Mouse (Mus musculus) embryonic facial prominence, embryonic 12.5 days (tissue): ENCODE results near the gene Mapk10. TPM values are rescaled to one million over a fixed set of nuclear protein-coding genes. Genes with fewer than 3 reads are reported as not detected.
"Not testable (repeated sequence)": the region's sequence is repeated elsewhere in the genome, so short reads cannot be mapped to it uniquely, and the experiment has no call there.

Source experiments
- ATAC-seq: fragments of 200-750 bp; cut with Nextera tagmentation; 2 replicates; pipeline ENCODE4 v1.8.0; 2017; ENCODE audit not compliant: insufficient number of reproducible peaks, insufficient read depth, low FRiP score, low TSS enrichment
- H3K27ac ChIP-seq: fragments of 300-500 bp; sonication (generic); 2 replicates; pipeline ENCODE4 v1.5.1; 2016; ENCODE audit warnings: mild to moderate bottlenecking
- H3K27me3 ChIP-seq: fragments of 300-500 bp; sonication (generic); 2 replicates; pipeline ENCODE4 v1.6.1; 2016; ENCODE audit warnings: mild to moderate bottlenecking, moderate library complexity
- H3K36me3 ChIP-seq: fragments of 300-500 bp; sonication (generic); 2 replicates; pipeline ENCODE4 v1.6.1; 2016; ENCODE audit warnings: mild to moderate bottlenecking
- H3K4me1 ChIP-seq: fragments of 300-500 bp; sonication (generic); 2 replicates; pipeline ENCODE4 v1.6.1; 2016
- H3K4me2 ChIP-seq: fragments of 300-500 bp; sonication (generic); replicated peaks from 2 replicates; pipeline ENCODE4 v1.6.1; 2016; ENCODE audit warnings: mild to moderate bottlenecking, moderate library complexity
- H3K4me3 ChIP-seq: fragments of 300-500 bp; sonication (generic); 2 replicates; pipeline ENCODE4 v1.5.1; 2016; ENCODE audit warnings: mild to moderate bottlenecking
- H3K9ac ChIP-seq: fragments of 300-500 bp; sonication (generic); 2 replicates; pipeline ENCODE4 v1.6.1; 2016; ENCODE audit warnings: mild to moderate bottlenecking, moderate library complexity
- H3K9me3 ChIP-seq: fragments of 300-500 bp; sonication (generic); 2 replicates; pipeline ENCODE4 v1.6.1; 2016; ENCODE audit warnings: mild to moderate bottlenecking, moderate library complexity
- WGBS: fragments of 180-500 bp; shearing (Covaris S2); methylation state at CpG from one replicate; pipeline ENCODE4 v1.1.7; 2016; 5-methylcytosine and 5-hydroxymethylcytosine counted together
- polyA plus RNA-seq: library from polyadenylated mRNA; unstranded; fragments of >200 nt; fragmentation: Nextera tagmentation; extraction: Ambion mirVana; gene quantifications from 2 replicates; pipeline ENCODE4 v1.2.1, GENCODE M21; 2016

Mapk10 gene
- polyA plus RNA-seq, 1 experiment from 2014 or later = 6.1 TPM

DNA sequence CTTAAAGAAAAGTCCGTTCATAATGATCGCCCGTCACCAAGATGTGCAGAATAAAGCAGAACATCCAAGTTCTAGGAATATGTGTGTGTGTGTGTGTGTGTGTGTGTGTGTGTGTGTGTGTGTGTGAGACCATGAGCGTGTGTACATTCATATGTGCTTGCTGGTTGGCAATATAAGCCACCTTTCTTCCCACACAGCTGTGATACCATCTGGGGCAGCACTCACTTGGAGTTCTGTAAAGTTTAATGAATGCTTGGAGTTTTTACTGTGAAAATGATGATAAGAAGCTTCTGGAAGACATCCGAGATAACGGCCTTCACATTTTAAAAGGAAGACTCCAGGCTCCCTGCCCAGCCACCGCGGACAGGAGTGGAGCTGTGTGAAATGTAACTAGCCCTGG is 264.5 kb downstream of the Mapk10 start:
- Histone ChIP-seq H3K9ac (no peak overlapping the region), H3K36me3 (no peaks in the 10 kb centered on the region), H3K9me3 (no peaks in the 10 kb centered on the region), H3K4me3 (no peak overlapping the region), H3K4me2 (no peak overlapping the region), H3K4me1 (no peaks in the 10 kb centered on the region), H3K27ac (no peak overlapping the region), H3K27me3 (no peaks in the 10 kb centered on the region)
- no peak for ATAC-seq
- 89% methylated on average over 8 of the region's 8 CpGs for WGBS

DNA sequence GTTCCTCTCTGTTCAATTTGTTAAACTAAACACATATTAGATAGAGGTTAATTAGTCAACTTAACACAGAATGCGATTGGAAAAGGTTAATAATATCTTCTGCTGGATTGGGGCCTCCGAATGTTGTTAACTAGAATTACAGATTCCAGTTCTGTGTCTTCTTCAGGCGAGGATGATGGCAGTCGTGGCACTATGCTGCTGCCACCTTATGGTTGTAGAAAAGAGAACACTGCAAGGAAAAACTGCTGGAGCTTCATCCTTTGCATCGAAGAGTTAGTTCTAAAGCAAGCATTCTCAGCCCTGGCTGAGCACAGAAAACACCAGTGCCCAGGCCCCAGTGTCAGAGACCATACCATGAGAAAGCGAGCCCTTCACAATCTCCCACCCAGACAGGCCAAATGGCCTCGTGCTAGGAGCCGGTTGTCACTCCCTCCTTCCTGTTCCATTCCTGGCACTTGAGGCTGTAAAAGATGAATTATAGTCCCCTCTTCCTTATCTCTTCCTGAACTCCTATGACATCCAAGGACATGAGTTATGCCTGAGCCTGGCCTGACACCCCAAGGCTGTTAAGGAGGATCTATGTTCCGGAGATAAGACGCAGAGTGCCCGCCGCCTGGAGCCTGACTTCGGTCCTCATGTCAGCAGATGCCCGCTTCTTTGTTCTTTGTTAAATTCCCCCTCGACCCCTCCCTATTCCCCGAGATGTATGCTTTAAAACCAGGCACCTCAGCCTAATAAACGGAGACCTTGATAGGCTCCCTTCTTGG is 267.1 kb downstream of the Mapk10 start:
- not testable (repeated sequence) for H3K9ac ChIP-seq, ATAC-seq, H3K4me1 ChIP-seq, H3K36me3 ChIP-seq, H3K9me3 ChIP-seq, H3K4me2 ChIP-seq, H3K27ac ChIP-seq, H3K4me3 ChIP-seq, H3K27me3 ChIP-seq
- 84% methylated on average over 17 of the region's 17 CpGs for WGBS

DNA sequence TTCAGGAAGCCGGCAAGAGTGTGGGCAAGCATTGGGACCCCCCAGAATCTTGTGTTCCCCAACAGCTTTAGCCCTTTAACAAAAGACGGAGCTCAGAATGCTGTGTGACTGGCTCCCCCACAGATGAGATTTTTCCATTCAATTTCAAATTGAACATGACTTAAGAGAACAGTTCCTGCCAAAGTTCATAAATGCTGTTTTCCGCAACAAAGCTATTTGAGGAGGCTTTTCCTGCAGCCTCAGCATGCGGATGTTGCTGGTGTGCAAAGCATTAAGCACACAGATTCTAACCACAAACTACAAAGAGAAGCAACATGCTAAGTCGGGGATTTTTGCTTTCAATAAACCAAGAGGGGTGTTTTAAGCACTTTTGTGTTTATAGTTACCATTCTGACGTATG is 281.0 kb downstream of the Mapk10 start:
- Histone ChIP-seq H3K36me3 (no peaks in the 10 kb centered on the region), H3K9ac (no peak overlapping the region), H3K4me2 (no peak overlapping the region), H3K27ac (no peak overlapping the region), H3K4me1 (no peaks in the 10 kb centered on the region), H3K9me3 (no peaks in the 10 kb centered on the region), H3K4me3 (no peak overlapping the region), H3K27me3 (no peaks in the 10 kb centered on the region)
- no peak for ATAC-seq
- 43% methylated on average over 6 of the region's 6 CpGs for WGBS

DNA sequence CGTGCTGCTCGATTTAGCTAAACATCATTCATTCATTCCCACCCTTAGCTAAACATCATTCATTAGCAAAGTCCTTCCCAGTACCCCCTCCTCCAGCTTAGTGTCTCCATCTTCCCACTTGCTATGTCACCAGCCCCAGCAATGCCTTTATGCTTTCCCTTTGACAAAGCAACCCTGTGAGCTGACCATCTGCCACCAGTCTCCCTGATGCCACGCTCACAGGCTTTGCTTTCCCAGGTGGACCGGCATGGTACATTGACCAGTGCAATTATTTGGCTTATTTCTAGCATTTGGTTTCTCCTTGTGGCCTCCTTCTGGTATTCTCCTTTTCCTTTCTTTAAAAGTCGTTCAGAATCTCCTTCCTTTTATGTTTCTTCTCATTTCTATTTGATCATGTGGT is 284.3 kb downstream of the Mapk10 start:
- Histone ChIP-seq H3K9ac (no peak overlapping the region), H3K4me1 (no peaks in the 10 kb centered on the region), H3K36me3 (no peaks in the 10 kb centered on the region), H3K4me2 (no peak overlapping the region), H3K27me3 (no peaks in the 10 kb centered on the region), H3K27ac (no peak overlapping the region), H3K9me3 (no peaks in the 10 kb centered on the region), H3K4me3 (no peak overlapping the region)
- WGBS = 80% methylated on average over 5 of the region's 5 CpGs
- no peak for ATAC-seq

DNA sequence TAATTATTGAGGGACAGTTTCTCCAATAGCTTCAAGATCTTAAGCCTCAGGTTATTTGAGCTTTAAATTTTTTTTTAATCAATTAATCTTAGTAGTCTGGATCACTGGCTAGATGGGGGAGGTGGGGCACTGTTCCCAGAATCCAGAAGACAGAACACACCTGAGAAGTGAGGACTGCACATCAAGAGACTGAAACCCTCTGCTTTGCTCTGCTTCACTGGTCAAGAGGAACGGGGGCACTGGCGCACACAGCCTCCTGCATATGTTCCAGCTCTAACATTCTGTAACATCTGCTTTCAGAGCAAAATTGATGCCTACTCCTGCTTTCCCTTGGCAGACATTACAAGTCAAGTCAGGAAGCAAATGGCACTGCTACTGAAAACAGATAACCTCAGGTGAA is 290.9 kb downstream of the Mapk10 start:
- H3K4me3 ChIP-seq = no peak overlapping the region
- WGBS = 88% methylated on average over 2 of the region's 2 CpGs

DNA sequence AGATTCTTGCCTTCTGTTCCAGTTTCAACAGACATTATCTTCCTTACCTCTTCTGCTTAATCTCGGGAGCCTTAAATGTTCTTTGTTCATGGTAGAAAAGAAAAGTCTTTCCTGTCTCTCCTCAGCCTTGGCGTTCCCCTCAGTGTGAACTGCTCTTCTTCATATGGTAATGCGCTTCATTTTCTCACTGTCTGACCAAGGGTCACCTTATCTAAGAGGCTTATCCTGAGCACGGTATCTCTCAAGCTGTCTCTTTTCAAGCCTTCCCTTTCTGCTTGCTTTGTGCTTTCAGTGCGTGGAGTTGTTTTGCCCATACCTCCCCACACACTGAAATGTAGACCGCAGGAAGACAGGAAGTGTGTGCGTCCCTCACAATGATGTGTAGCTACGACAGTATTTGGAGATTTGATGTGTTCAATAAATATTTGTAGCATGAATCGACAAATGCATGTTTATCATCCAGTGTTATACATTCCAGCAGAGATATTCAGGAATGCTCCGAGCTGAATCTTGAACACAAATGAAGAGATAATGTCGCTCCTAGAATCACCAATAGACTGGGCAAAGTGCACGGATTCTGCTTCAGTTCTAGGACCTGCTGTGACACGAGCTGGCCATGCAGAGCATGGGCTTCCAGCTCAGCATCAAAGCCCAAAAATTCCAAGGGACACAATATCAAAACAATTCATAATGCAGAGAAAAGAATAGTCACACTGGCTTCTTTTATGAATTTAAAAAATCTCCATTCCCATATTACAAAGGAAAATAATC is 305.5 kb downstream of the Mapk10 start:
- H3K4me2 ChIP-seq = no peak overlapping the region
- ATAC-seq = no peak
- no peaks in the 10 kb centered on the region for H3K4me1 ChIP-seq
- no peaks in the 10 kb centered on the region for H3K9me3 ChIP-seq
- H3K36me3 ChIP-seq = no peaks in the 10 kb centered on the region
- no peak overlapping the region for H3K9ac ChIP-seq
- H3K4me3 ChIP-seq = no peak overlapping the region
- 61% methylated on average over 13 of the region's 13 CpGs for WGBS
- H3K27me3 ChIP-seq = no peaks in the 10 kb centered on the region
- no peak overlapping the region for H3K27ac ChIP-seq

More for the DNA sequence above, 290.9 kb downstream of the Mapk10 start:
- Histone ChIP-seq H3K9ac (no peak overlapping the region), H3K27me3 (no peaks in the 10 kb centered on the region), H3K4me1 (no peaks in the 10 kb centered on the region), H3K36me3 (no peaks in the 10 kb centered on the region), H3K4me2 (no peak overlapping the region), H3K27ac (no peak overlapping the region), H3K9me3 (no peaks in the 10 kb centered on the region)
- ATAC-seq = no peak

DNA sequence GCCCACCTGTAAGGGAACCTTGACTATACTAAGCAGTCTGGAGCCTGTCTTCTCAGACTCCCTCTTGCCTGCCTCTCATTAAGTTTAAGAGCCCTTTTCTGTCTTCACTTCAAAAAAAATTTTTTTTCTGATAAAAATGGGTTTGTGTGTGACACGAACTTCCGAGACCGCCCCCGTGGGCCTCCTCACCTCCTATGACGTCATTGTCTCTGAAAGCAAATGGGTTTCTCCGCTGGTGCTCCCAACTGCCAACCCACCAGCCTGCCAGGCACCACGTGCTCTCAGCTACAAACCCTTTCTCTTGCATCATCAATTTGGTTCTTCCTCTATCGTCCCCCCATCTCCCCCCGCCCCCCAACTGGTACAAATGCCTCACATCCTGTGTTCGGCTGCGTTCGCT is 307.1 kb downstream of the Mapk10 start:
- Histone ChIP-seq H3K4me1 (no peaks in the 10 kb centered on the region), H3K36me3 (no peaks in the 10 kb centered on the region), H3K27me3 (no peaks in the 10 kb centered on the region), H3K4me3 (no peak overlapping the region), H3K27ac (no peak overlapping the region), H3K4me2 (no peak overlapping the region), H3K9me3 (no peaks in the 10 kb centered on the region), H3K9ac (no peak overlapping the region)
- no peak for ATAC-seq
- 86% methylated on average over 12 of the region's 12 CpGs for WGBS

DNA sequence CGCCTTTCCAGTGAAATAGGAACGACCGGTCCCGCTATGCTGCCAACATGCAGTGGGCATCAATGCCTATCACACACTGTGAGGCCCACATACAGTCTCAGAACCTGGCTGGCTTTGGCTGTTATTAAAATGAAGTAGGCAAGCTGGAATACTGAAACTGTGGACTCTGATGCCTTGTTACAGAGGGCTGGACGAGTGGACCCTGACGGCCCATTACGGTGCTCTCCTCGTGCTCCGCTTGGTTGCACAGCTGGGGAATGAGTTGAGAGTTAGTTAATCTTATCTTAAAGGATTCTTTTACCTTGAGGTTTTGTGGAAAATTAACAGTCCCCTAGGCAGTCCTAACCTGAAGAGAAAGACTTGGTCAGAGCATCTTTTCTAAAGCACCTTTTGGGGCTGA is 307.6 kb downstream of the Mapk10 start:
- no peak for ATAC-seq
- Histone ChIP-seq H3K36me3 (no peaks in the 10 kb centered on the region), H3K9me3 (no peaks in the 10 kb centered on the region), H3K9ac (no peak overlapping the region), H3K27me3 (no peaks in the 10 kb centered on the region), H3K4me1 (no peaks in the 10 kb centered on the region), H3K27ac (no peak overlapping the region), H3K4me3 (no peak overlapping the region), H3K4me2 (no peak overlapping the region)
- 92% methylated on average over 9 of the region's 9 CpGs for WGBS

DNA sequence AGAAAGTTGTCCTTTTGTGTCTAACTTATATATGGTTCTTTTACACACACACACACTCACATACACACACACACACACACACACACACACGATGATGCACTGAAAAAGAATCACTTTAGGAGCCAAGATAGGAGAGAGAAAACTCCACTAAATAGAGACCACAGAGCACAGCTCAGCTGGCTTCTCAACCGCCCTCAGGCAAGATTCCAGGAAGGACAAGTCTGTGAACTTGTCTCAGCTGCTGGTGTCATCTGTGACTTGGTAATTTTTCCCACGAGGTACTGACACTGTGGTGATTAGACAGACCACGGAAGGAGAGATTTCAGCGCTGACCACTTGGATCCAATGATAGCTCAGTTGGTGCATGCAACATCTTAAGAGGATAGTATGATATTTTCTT is 310.0 kb downstream of the Mapk10 start:
- ATAC-seq = no peak
- no peaks in the 10 kb centered on the region for H3K36me3 ChIP-seq
- WGBS = 75% methylated on average over 5 of the region's 5 CpGs
- H3K4me1 ChIP-seq = no peaks in the 10 kb centered on the region
- H3K4me2 ChIP-seq = no peak overlapping the region
- no peak overlapping the region for H3K27ac ChIP-seq
- no peaks in the 10 kb centered on the region for H3K27me3 ChIP-seq
- no peak overlapping the region for H3K4me3 ChIP-seq
- H3K9ac ChIP-seq = no peak overlapping the region
- H3K9me3 ChIP-seq = no peaks in the 10 kb centered on the region

DNA sequence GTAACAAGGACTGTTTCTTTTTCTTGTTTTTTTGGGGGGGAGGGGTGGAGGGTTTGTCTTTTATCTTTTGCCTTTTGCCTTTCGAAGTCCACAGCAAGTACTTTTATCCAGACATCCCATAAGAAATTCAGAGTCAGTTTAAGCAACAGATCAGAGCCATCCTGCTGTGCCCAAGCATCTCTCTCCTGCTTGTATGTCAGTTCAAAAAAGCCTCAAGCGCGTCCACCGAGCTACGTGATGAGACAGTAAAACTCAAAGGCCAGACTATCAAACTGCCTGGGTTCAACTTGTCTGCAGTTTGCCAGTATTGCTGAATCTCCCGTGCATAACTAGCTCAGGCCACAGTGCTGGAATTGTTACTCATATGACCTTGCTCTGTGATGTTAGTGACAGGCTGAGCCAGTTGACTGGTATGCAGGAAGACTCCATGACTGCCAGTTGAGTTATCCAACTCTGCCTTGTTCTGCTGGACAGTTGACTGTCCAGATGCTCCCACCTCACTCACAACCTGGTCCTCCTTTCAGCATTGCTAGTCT is 311.4 kb downstream of the Mapk10 start:
- WGBS = 73% methylated on average over 6 of the region's 6 CpGs
- ATAC-seq = no peak

DNA sequence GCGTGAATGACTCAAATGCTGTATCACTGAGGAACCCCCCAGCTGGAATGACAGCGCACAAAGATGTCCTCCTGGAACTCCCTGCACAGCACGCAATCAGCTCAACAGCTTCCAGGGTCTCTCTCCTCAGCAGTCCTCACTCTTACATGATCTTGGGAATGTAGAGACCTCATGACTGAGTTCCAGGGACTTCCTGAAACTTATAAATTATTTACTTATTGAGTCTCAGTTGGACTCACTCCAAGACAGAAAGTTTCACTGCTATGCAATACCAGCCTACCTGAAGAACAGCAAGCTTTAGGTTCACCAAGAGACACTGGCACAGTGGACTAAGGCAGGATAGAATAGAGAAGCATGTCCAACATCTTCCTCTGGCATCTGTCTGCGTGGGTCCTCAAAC is 312.8 kb downstream of the Mapk10 start:
- Histone ChIP-seq H3K4me3 (no peak overlapping the region), H3K9ac (no peak overlapping the region), H3K4me1 (no peaks in the 10 kb centered on the region), H3K36me3 (no peaks in the 10 kb centered on the region), H3K9me3 (no peaks in the 10 kb centered on the region), H3K27ac (no peak overlapping the region), H3K27me3 (no peaks in the 10 kb centered on the region), H3K4me2 (no peak overlapping the region)
- no peak for ATAC-seq
- 88% methylated on average over 4 of the region's 4 CpGs for WGBS

More for the DNA sequence above, 311.4 kb downstream of the Mapk10 start:
- Histone ChIP-seq H3K36me3 (no peaks in the 10 kb centered on the region), H3K27me3 (no peaks in the 10 kb centered on the region), H3K27ac (no peak overlapping the region), H3K4me3 (no peak overlapping the region), H3K9me3 (no peaks in the 10 kb centered on the region), H3K9ac (no peak overlapping the region), H3K4me2 (no peak overlapping the region), H3K4me1 (no peaks in the 10 kb centered on the region)

DNA sequence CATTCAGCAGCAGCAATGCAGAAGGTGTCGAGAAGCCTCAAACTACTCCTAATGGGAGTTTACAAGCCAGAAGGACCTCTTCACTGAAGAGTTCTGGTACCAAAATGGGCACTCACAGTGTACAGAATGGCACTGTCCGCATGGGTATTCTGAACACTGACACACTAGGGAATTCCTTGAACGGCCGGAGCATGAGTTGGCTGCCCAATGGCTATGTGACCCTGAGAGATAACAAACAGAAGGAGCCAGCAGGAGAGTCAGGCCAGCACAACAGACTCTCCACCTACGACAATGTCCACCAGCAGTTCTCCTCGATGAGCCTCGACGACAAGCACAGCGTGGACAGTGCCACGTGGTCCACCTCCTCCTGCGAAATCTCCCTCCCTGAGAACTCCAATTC is 318.9 kb downstream of the Mapk10 start:
- Histone ChIP-seq H3K36me3 (peaks cover 12% of the 10 kb centered on the region), H3K4me1 (no peaks in the 10 kb centered on the region), H3K27me3 (no peaks in the 10 kb centered on the region), H3K9ac (no peak overlapping the region), H3K4me3 (no peak overlapping the region), H3K4me2 (no peak overlapping the region), H3K27ac (no peak overlapping the region), H3K9me3 (no peaks in the 10 kb centered on the region)
- ATAC-seq = no peak
- 94% methylated on average over 11 of the region's 11 CpGs for WGBS
